Mouse (Mus musculus) lung, postnatal 36 days (tissue): ENCODE data around the gene Erc2.

Experiments
- DNase-seq: peaks from one replicate; pipeline ENCODE4 v3.0.0; 2022; ENCODE audit warnings: mixed read lengths

Gene Erc2

GRCm38 (mm10) chr14:27778982-27779701, 156.9 kb downstream of the Erc2 start:
- DNase-seq: no peak

DNA sequence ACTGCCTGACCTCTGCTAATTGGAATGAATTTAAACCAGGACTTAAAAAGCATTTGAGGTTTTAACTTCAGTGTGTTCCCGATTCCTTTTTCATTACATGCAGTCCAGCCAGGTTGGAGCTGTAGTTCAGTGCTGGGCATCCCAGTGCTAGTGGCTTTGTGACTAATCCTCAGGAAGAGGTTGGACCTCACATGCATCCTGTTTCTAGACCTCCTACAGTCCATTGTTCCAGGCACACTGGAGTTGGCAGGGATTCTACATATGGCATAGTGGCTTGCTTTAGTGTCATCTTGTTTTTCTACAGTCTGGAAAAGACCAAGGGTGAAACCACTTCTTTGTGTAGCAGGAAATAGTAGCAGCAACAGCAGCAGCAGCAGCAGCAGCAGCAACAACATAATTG, 159.0 kb downstream of the Erc2 start:
- no peak for DNase-seq

- no peak for DNase-seq
Observed at GRCm38 (mm10) chr14:27784826-27785225, 162.6 kb downstream of the Erc2 start.

DNA sequence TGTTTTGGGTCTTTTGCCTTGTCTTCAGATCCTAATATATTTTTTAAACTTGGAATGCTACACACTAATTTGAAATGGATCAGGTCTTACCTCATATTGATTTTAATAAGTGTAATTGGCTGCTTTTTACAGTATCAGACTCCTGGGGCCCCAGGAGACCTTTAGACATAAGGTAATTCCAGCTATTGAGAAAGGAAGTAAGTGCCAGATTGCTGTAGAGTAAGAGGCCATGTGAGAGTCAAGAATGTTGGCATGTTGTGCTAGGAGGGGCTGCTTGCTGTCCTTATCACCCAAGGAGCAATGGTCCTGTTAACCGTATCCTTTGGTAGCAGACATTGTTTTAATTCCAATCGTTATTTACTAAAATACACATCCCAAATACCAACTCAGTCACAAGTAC, 163.3 kb downstream of the Erc2 start:
- no peak for DNase-seq

- no peak for DNase-seq
Observed at GRCm38 (mm10) chr14:27789066-27789898, 167.1 kb downstream of the Erc2 start.

GRCm38 (mm10) chr14:27798184-27798934, 176.1 kb downstream of the Erc2 start:
- DNase-seq: no peak

GRCm38 (mm10) chr14:27800766-27801165, 178.5 kb downstream of the Erc2 start:
- no peak for DNase-seq

DNA sequence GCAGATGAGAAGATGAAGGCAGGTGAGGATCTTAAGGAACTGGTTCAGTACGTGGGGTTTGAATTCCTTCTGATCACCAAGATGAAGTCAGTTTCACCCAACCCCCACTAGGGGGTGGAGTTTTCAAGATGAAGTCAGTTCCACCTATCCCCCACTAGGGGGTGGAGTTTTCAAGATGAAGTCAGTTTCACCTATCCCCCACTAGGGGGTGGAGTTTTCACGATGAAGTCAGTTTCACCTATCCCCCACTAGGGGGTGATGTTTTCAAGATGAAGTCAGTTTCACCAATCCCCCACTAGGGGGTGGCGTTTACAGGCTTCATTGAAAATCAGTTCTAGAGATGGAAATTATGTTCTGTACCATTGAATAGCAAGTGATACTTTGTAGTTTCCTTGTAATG, 181.7 kb downstream of the Erc2 start:
- DNase-seq: no peak

- no peak for DNase-seq
Observed at GRCm38 (mm10) chr14:27805064-27805463, 182.8 kb downstream of the Erc2 start.

DNA sequence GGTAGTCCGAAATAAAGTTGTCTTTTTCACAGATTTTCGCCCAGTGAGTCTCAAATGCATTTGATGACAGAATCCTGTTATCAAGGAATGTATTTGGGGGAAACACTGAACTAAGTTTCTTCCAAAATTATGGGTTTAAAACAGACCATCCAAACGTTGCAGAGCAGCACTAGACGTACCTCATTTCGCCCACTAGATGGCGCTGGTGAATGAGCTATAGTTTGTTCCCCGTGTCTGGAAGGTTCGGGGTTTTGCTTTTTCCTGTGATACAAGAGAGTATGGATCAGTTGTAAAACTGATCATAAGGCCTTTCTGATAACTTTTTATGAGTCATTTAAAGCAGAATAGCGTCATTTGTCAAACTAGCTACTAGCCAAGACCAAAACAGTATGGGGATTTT, 185.9 kb downstream of the Erc2 start:
- DNase-seq: peak; percentile 62

DNA sequence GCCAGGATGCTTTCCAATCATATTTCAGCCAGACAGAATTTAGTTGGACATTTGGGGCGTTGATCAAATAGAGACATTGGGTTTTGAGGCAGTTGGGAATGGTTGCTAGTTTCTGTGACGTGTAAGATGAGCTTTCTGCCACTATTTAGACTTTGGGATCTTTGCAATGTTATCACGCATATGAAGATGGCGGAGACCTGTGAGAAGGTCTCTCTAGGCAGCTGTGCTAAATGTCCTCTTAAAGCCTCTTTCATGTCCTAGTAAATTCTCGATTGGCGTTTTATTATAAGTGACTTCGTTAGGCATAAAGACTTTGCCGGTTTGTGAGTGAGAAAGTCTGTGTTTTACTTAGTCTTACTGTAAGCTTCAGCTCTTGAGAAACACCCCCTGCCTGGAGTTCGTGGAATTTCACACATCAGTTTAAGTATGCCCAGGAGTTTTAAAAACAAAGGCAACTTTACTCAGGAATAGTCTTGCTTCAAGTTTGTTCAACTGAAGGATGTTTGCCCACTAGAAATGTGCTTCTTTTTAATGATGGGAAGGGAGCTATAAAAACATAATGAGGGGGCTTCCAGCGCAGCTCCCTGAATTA, 186.4 kb downstream of the Erc2 start:
- DNase-seq: no peak

DNA sequence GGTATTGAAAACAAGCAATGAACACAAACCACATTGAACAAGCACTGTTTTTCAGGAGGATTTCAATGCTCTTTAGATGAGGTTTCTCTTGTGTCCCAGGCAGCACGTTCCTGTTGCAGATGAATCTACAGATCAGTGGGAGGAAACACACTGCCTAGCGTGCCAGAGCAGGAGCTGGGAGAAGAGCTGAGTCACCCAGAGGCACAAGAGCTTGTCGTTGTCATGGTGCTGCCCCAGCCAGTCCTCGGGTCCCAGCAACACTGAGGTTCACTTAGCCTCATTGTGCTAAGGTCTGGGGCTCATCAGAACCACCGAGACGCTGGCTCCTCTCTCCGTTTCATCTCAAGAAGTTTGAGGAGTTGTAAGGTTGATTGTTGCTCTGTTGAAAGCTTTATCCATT, 188.6 kb downstream of the Erc2 start:
- DNase-seq: no peak

DNA sequence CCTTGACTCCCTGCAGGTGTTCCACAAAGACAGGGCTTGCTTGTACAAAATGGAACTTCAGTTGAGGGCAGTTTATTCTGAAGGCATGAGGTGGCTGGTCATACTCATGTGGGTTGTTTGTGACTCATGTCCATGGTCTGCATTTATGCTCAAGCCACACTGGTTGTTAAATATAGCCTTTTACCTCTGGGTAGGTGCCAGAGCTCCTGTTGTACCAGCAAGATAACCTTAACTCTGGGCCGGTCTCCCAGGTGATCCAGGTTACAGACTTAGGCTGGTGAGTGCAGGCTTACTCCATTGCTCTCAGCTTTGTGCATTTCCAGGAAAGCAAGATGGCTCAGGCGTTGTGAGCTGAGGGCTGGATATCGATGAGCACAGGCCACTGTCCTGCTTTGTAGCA, 189.4 kb downstream of the Erc2 start:
- peak; percentile 3 for DNase-seq

DNA sequence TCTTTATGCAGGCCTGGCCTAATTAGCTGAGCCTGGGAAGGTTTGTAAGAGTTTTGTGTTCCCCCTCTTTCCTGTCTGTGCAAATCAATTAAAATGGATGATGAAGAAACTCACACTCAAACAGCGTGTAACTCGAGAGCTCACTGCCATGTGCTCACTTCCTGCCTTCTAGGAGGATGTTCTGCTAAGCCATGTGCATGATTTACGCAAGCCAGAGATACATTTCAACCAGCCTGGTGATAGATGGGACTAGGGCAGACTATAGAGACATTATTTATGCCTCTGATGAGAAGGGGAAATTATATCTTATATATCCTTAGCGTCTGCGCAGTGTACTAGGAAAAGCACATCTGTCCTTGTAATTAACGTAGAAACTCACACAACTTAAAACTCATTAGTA, 193.5 kb downstream of the Erc2 start:
- no peak for DNase-seq

DNA sequence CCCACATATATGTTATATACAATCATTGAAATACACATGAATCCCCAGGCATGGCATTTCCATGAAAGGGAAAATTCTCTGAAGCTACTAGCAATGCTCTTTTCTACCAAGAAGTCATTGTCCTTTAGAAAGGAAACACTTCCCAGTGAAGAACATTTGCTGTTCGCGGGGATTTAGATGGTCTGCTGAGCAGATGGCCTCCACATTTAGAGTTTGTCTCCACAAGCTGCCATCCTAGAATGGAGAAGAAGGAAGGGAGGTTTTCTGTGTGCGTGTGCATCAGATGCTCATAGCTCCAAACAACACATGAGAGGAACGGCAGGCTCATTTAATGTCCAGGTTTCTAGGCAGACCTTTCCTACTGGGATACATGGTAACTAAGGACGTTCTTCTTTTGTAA, 196.8 kb downstream of the Erc2 start:
- DNase-seq: no peak

GRCm38 (mm10) chr14:27821801-27822200, 199.6 kb downstream of the Erc2 start:
- no peak for DNase-seq

DNA sequence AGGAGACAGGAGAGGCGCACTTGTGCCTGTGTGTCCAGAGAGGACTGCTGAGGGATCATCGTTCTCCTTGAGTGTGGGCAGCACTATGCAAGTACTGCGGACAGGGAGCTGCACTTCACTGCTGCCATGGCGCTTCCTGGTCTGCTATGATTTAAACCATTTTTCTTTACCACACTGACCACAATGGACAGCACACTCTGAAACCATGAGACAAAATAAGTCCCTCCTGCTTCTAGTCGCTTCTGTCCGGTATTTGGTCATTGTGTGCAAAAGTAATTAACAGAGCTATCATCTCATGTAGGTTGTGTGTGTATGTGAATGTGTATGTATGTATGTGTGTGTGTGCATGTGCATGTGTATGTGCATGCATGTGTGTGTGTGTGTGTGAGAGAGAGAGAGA, 200.3 kb downstream of the Erc2 start:
- DNase-seq: no peak

DNA sequence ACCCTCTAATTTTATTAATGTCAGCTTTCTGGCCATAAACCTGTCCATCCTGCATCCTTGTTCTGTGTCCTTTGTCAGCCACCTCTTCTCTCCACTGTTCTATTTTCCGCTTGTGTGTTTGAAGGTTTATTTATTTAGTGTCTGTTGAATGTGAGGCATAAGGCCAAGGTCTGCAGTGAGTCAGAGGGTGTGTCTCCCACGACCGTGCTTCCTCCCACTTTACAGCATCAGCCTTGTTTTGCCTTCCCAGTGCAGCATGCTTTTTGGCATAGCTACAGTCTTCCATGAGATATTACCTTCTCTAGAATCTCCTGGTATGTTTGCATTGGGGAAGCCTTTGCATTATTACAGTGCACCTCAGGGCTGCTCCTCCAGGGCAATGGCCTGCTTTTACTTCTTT, 200.8 kb downstream of the Erc2 start:
- DNase-seq: peak; percentile 20

- DNase-seq: no peak
Observed at GRCm38 (mm10) chr14:27823897-27824296, 201.7 kb downstream of the Erc2 start.

DNA sequence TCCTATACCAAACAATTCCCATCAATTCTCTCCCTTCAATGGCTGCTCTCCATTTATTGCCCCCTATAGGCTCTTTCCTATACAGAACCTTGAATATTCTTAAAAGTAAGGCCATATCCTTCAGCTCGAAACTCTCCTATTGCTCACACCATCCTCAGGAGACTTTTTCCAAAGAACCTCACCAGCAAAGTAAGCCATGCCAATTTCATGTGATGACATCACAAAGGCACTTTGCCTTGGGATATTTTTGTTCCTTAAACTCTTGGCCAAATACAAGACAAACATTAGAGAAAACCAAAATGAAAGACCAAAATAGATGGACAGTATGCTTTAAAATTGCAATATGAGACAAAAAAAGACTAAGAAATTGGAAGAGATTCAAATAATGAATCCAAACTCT, 204.6 kb downstream of the Erc2 start:
- no peak for DNase-seq

- DNase-seq: no peak
Observed at GRCm38 (mm10) chr14:27828089-27828488, 205.9 kb downstream of the Erc2 start.

DNA sequence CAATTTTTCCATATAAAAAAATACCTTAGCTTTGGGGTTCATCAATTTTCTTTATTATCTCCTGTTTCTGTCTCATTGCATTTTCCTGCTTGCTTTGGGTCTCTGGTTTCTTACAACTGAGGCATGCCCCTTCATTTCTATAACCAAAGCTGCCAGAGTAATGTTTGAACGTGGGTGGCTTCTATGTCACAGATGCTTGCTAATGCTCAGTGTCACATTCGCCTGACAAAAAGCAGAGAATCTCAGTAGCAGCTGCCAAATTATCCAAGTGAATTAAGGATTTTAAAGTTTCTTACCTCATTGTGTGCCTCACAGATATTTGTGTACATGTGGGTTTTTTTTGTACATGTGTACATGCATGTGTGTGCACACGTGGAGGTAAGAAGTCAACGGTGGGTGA, 210.0 kb downstream of the Erc2 start:
- no peak for DNase-seq

DNA sequence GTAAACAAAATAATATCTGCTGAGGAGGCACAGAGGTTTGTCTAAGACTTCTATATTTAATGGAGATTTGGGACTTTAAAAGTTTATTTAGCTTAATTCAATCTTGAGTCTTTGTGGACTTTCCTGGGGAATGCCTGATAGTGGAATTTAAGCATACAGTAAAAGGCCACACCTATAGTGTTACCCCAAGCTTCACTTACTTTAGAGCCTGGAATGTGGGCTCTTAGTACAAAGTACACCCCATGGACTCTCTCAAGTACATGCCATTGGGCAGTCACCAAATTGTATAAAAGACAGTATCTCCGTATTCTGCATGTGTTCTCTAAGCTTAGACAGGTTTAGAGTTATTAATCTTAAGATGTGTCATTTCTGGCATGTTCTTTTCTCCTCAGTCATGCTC, 213.1 kb downstream of the Erc2 start:
- no peak for DNase-seq
